ENCODE assay signal across 9 mouse cellular contexts in genomic region chr2:102294827-102295270, GRCm38 (mm10).
DNase-seq lines count a peak whose midpoint lies in the region; ATAC-seq lines count a peak whose summit lies in the region.
"Had no signal": no experiment of that assay in that cellular context is flagged by ENCODE, and none has a peak within 500 bp of the region (broad histone marks: within the 10 kb centered on the region; RNA-seq: fewer than 3 reads in every experiment).

No protein-coding gene starts in this region.

- ATAC-seq in forebrain, embryonic 15.5 days (replicated peaks) = no peak

- DNase-seq in adrenal gland, postnatal 10 days = peak; percentile 20
- DNase-seq in adrenal gland, adult 18-20 months (ENCODE audit: low spot score in 2 of 2) = no peak
- DNase-seq in spleen, adult 18-20 months = peak; percentile 16 to 34
- DNase-seq in spleen, adult 12 weeks (ENCODE audit: low spot score) = no peak
- peak; percentile 61 for DNase-seq in heart, postnatal 4 days
- DNase-seq in splenic B cell, adult 2 months (ENCODE audit: low read depth, low spot score) = peak; percentile 55
- no peak for DNase-seq in right cerebral cortex, postnatal 4 days

- H3K4me1 ChIP-seq in forebrain, embryonic 15.5 days = no peaks in the 10 kb centered on the region

- WGBS in forebrain, embryonic 15.5 days = 47% methylated on average over 6 of the region's 6 CpGs

- no peak overlapping the region for H3K9ac ChIP-seq in forebrain, embryonic 15.5 days (replicated peaks)

- H3K4me2 ChIP-seq in forebrain, embryonic 15.5 days (replicated peaks) = no peak overlapping the region

- H3K4me3 ChIP-seq in forebrain, embryonic 15.5 days = no peak overlapping the region

- no peaks in the 10 kb centered on the region for H3K9me3 ChIP-seq in forebrain, embryonic 15.5 days

- no peak overlapping the region for H3K27ac ChIP-seq in forebrain, embryonic 15.5 days (replicated peaks)
- H3K27ac ChIP-seq: macrophage had no signal

- no peaks in the 10 kb centered on the region for H3K36me3 ChIP-seq in splenic B cell, adult 2 months (ENCODE audit: control insufficient read depth, insufficient read depth, low read length, poor library complexity, severe bottlenecking)
- H3K36me3 ChIP-seq in forebrain, embryonic 15.5 days = no peaks in the 10 kb centered on the region

- no peaks in the 10 kb centered on the region for H3K27me3 ChIP-seq in splenic B cell, adult 2 months (ENCODE audit: control insufficient read depth, insufficient read depth, low read length, poor library complexity, severe bottlenecking)
- no peaks in the 10 kb centered on the region for H3K27me3 ChIP-seq in forebrain, embryonic 15.5 days

Comparison
In these comparisons a context has a peak if more than half of its experiments do, and no peak if none do; other contexts are left out.
1. DNase-seq: peak in adrenal gland, postnatal 10 days (single experiment), spleen, adult 18-20 months (2 of 2), heart, postnatal 4 days (single experiment) and splenic B cell, adult 2 months (single experiment); none in adrenal gland, adult 18-20 months (0 of 2), spleen, adult 12 weeks (single experiment) and right cerebral cortex, postnatal 4 days (single experiment).